Mouse (Mus musculus) CD4-positive, CD25-positive, alpha-beta regulatory T cell, adult 4 months (primary cell): ENCODE results near the gene Slc4a2. TPM values are rescaled to one million over a fixed set of nuclear protein-coding genes. Genes with fewer than 3 reads are reported as not detected.
A peak's percentile ranks its signal among the peaks of the same experiment; 100 is the strongest.

Experiments used
- ATAC-seq: one replicate; pipeline ENCODE4 v1.8.0; 2017
- polyA plus RNA-seq, 2 experiments: library from polyadenylated mRNA; unstranded; fragments of 100-300 nt; shearing (Covaris generic); gene quantifications; one replicate each; pipeline ENCODE4 v1.2.1; 2017

Slc4a2 gene
- polyA plus RNA-seq, 2 experiments from 2014 or later, result 13.5 to 22.6 TPM

GRCm38 (mm10) chr5:24426556-24427284 lies 3.1 kb downstream of the Slc4a2 start:
- no peak for ATAC-seq

GRCm38 (mm10) chr5:24427285-24427633 lies 3.6 kb downstream of the Slc4a2 start:
- ATAC-seq, result no peak

- ATAC-seq, result no peak
Measured at GRCm38 (mm10) chr5:24427981-24428402, 4.4 kb downstream of the Slc4a2 start.

- no peak for ATAC-seq
Measured at GRCm38 (mm10) chr5:24428596-24428995, 5.0 kb downstream of the Slc4a2 start.

- ATAC-seq, result no peak
Measured at GRCm38 (mm10) chr5:24433993-24434392, 10.4 kb downstream of the Slc4a2 start.

GRCm38 (mm10) chr5:24441187-24441586 lies 17.6 kb downstream of the Slc4a2 start:
- no peak for ATAC-seq

GRCm38 (mm10) chr5:24442029-24442428 lies 18.4 kb downstream of the Slc4a2 start:
- ATAC-seq, result no peak

- ATAC-seq, result no peak
Measured at GRCm38 (mm10) chr5:24443204-24443603, 19.6 kb downstream of the Slc4a2 start.

- ATAC-seq, result no peak
Measured at GRCm38 (mm10) chr5:24443927-24444326, 20.3 kb downstream of the Slc4a2 start.

- peak; percentile 76 for ATAC-seq
Measured at GRCm38 (mm10) chr5:24444746-24445427, 21.2 kb downstream of the Slc4a2 start, which contains the start of gene Fastk. Gene Fastk, minus strand, starts transcription at chr5:24445287.

GRCm38 (mm10) chr5:24445428-24446080 lies 21.9 kb downstream of the Slc4a2 start:
- no peak for ATAC-seq

GRCm38 (mm10) chr5:24446630-24447029 lies 23.0 kb downstream of the Slc4a2 start:
- no peak for ATAC-seq

GRCm38 (mm10) chr5:24447624-24448298 lies 24.1 kb downstream of the Slc4a2 start, which contains the start of gene Tmub1:
Gene Tmub1, minus strand, starts transcription at chr5:24447854.
- peak; percentile 66 for ATAC-seq

- ATAC-seq, result peak; percentile 71
Measured at GRCm38 (mm10) chr5:24451264-24452029, 27.8 kb downstream of the Slc4a2 start.

- ATAC-seq, result peak; percentile 14
Measured at GRCm38 (mm10) chr5:24452030-24452690, 28.5 kb downstream of the Slc4a2 start, which contains the start of gene Agap3. Gene Agap3, plus strand, starts transcription at chr5:24452177.

- peak; percentile 6 for ATAC-seq
Measured at GRCm38 (mm10) chr5:24452691-24453233, 29.1 kb downstream of the Slc4a2 start.

- no peak for ATAC-seq
Measured at GRCm38 (mm10) chr5:24453283-24453984, 29.8 kb downstream of the Slc4a2 start.

- ATAC-seq, result no peak
Measured at GRCm38 (mm10) chr5:24453985-24454303, 30.3 kb downstream of the Slc4a2 start.

- ATAC-seq, result no peak
Measured at GRCm38 (mm10) chr5:24455076-24455475, 31.4 kb downstream of the Slc4a2 start.

GRCm38 (mm10) chr5:24455613-24456012 lies 32.0 kb downstream of the Slc4a2 start:
- ATAC-seq, result no peak

GRCm38 (mm10) chr5:24466762-24467161 lies 43.1 kb downstream of the Slc4a2 start:
- no peak for ATAC-seq
